Comparison of ENCODE assay signal across 8 mouse cellular contexts in genomic region chr7:109011596-109012180, GRCm38 (mm10).
DNase-seq lines count a peak whose midpoint lies in the region; ATAC-seq and TF ChIP-seq lines count a peak whose summit lies in the region.
"Had no signal": no experiment of that assay in that cellular context is flagged by ENCODE, and none has a peak within 500 bp of the region (broad histone marks: within the 10 kb centered on the region; RNA-seq: fewer than 3 reads in every experiment).

No protein-coding gene starts in this region.

- H3K9me3 ChIP-seq in hindbrain, postnatal 0 days (ENCODE audit: low read length) = no peaks in the 10 kb centered on the region
- no peaks in the 10 kb centered on the region for H3K9me3 ChIP-seq in stomach, embryonic 16.5 days (replicated peaks; ENCODE audit: control insufficient read depth, low read length)
- H3K9me3 ChIP-seq: liver, embryonic 13.5 days had no signal

- no peaks in the 10 kb centered on the region for H3K36me3 ChIP-seq in hindbrain, postnatal 0 days (ENCODE audit: insufficient read depth, low read length)
- H3K36me3 ChIP-seq in stomach, embryonic 16.5 days (ENCODE audit: control insufficient read depth, insufficient read depth, low read length) = no peaks in the 10 kb centered on the region
- H3K36me3 ChIP-seq: liver, embryonic 13.5 days had no signal

- no peaks in the 10 kb centered on the region for H3K27me3 ChIP-seq in hindbrain, postnatal 0 days (ENCODE audit: insufficient read depth, low read length)
- H3K27me3 ChIP-seq in stomach, embryonic 16.5 days (ENCODE audit: control insufficient read depth, insufficient read depth, low read length) = peaks cover 29% of the 10 kb centered on the region

- peaks cover 23% of the 10 kb centered on the region for H3K4me1 ChIP-seq in hindbrain, postnatal 0 days (ENCODE audit: insufficient read depth, low read length)
- 0 out of 2 replicates have a peak, but pooled peaks cover 3% of the 10 kb centered on the region for H3K4me1 ChIP-seq in stomach, embryonic 16.5 days (ENCODE audit: control insufficient read depth, insufficient read depth, low read length)
- H3K4me1 ChIP-seq: liver, embryonic 13.5 days had no signal

- H3K27ac ChIP-seq in hindbrain, postnatal 0 days = peak overlapping the region; percentile 92
- H3K27ac ChIP-seq in stomach, embryonic 16.5 days (ENCODE audit: low read length) = no peak overlapping the region
- H3K27ac ChIP-seq: liver, embryonic 13.5 days had no signal

- peak overlapping the region; percentile 66 for H3K4me2 ChIP-seq in hindbrain, postnatal 0 days (ENCODE audit: low read depth, low read length)
- H3K4me2 ChIP-seq in stomach, embryonic 16.5 days (ENCODE audit: low read depth, low read length) = peak overlapping the region; percentile 91

- WGBS in hindbrain, postnatal 0 days = 26% methylated on average over 8 of the region's 8 CpGs
- WGBS in stomach, embryonic 16.5 days = 56% methylated on average over 8 of the region's 8 CpGs

- TF ChIP-seq CTCF in hindbrain, postnatal 0 days (IDR thresholded peaks at IDR 0.05; ENCODE audit: low read depth) = no peak

- peak; percentile 90 for DNase-seq in brain, adult 2 months (ENCODE audit: low read depth, low spot score)
- peak; percentile 46 for DNase-seq in embryo, embryonic 11 days
- peak; percentile 84 for DNase-seq in hindbrain, postnatal 0 days (ENCODE audit: low spot score)
- peak; percentile 47 for DNase-seq in mesoderm, embryonic 11.5 days (ENCODE audit: low read depth, low spot score)
- no peak for DNase-seq in spleen, postnatal 36 days (ENCODE audit: low spot score in 2 of 2)
- no peak for DNase-seq in adrenal gland, postnatal 10 days
- DNase-seq: liver, embryonic 13.5 days had no signal

- ATAC-seq in hindbrain, postnatal 0 days = peak; percentile 89
- no peak for ATAC-seq in stomach, embryonic 16.5 days (ENCODE audit: insufficient read depth, low FRiP score)

- H3K4me3 ChIP-seq in hindbrain, postnatal 0 days (ENCODE audit: low read length) = peak overlapping the region; percentile 76
- H3K4me3 ChIP-seq in stomach, embryonic 16.5 days (replicated peaks; ENCODE audit: low read length) = no peak overlapping the region; the same call in 1 of the 2 replicates

- H3K9ac ChIP-seq in hindbrain, postnatal 0 days (replicated peaks; ENCODE audit: low read length) = peak overlapping the region; percentile 89
- no peak overlapping the region for H3K9ac ChIP-seq in stomach, embryonic 16.5 days (ENCODE audit: low read length)
- H3K9ac ChIP-seq: liver, embryonic 13.5 days had no signal

Comparison
In these comparisons a context has a peak if more than half of its experiments do, and no peak if none do; other contexts are left out.
1. DNase-seq: peak in brain, adult 2 months (single experiment), embryo, embryonic 11 days (single experiment), hindbrain, postnatal 0 days (single experiment) and mesoderm, embryonic 11.5 days (single experiment); none in spleen, postnatal 36 days (0 of 2) and adrenal gland, postnatal 10 days (single experiment).